In genomic region chr1:39877981-39878380, GRCm38 (mm10) we compare ENCODE assay signal across 24 mouse cellular contexts. TPM values are rescaled to one million over a fixed set of nuclear protein-coding genes. Genes with fewer than 3 reads are reported as not detected.
DNase-seq lines count a peak whose midpoint lies in the region; ATAC-seq and TF ChIP-seq lines count a peak whose summit lies in the region.
"Had no signal": no experiment of that assay in that cellular context is flagged by ENCODE, and none has a peak within 500 bp of the region (broad histone marks: within the 10 kb centered on the region; RNA-seq: fewer than 3 reads in every experiment).

No protein-coding gene starts in this region.

- 34% methylated on average over 3 of the region's 3 CpGs for WGBS in heart, embryonic 16.5 days
- 18% methylated on average over 3 of the region's 3 CpGs for WGBS in heart, adult 2 months

- peak; percentile 50 for DNase-seq in embryo, embryonic 10.5 days (ENCODE audit: low spot score)
- DNase-seq in embryo, embryonic 11 days, result no peak
- DNase-seq in heart, adult 2 months, result no peak
- peak; percentile 63 for DNase-seq in 3T3-L1 (ENCODE audit: low read depth, low spot score)
- DNase-seq in layer of hippocampus, adult 2 months (ENCODE audit: low spot score in 2 of 2), result no peak
- DNase-seq: adrenal gland, postnatal 36 days; cerebellum, adult 11 months; cerebellum, adult 9-11 months; layer of hippocampus, adult 9-11 months; liver, embryonic 13.5 days; lung, adult 2 months; lung, postnatal 14 days; right cerebral cortex, postnatal 14 days; thymus, adult 2 months; thymus, postnatal 4 days had no signal

- no peak overlapping the region for H3K27ac ChIP-seq in heart, embryonic 16.5 days (ENCODE audit: low read length)
- no peak overlapping the region for H3K27ac ChIP-seq in heart, adult 2 months
- H3K27ac ChIP-seq in embryonic fibroblast, embryonic 13.5 days (ENCODE audit: insufficient read depth, low read length), result peak overlapping the region; percentile 35
- H3K27ac ChIP-seq in layer of hippocampus, adult 2 months, result no peak overlapping the region
- H3K27ac ChIP-seq: forebrain, embryonic 12.5 days; hindbrain, postnatal 0 days; liver, embryonic 13.5 days; midbrain, embryonic 12.5 days; neural tube, embryonic 12.5 days; stomach, postnatal 0 days had no signal

- H3K79me2 ChIP-seq in heart, adult 2 months (replicated peaks; ENCODE audit: control insufficient read depth, insufficient read depth, low read length), result no peaks in the 10 kb centered on the region

- TF ChIP-seq CTCF in heart, adult 2 months (IDR thresholded peaks at IDR 0.05), result no peak
- no peak for TF ChIP-seq CTCF in embryonic fibroblast, embryonic 13.5 days (IDR thresholded peaks at IDR 0.05; ENCODE audit: borderline replicate concordance, insufficient read depth, low read length)
- TF ChIP-seq CTCF in layer of hippocampus, adult 2 months (conservative IDR thresholded peaks at IDR 0.05), result no peak

- no peak overlapping the region for H3K9ac ChIP-seq in heart, embryonic 16.5 days (ENCODE audit: low read length)
- no peak overlapping the region for H3K9ac ChIP-seq in heart, adult 2 months (ENCODE audit: low read depth, low read length)
- H3K9ac ChIP-seq: forebrain, embryonic 12.5 days; liver, embryonic 13.5 days; midbrain, embryonic 12.5 days; neural tube, embryonic 12.5 days had no signal

- no peak for TF ChIP-seq POLR2A in heart, adult 2 months (IDR thresholded peaks at IDR 0.05; ENCODE audit: insufficient read depth, low read depth, low read length)
- TF ChIP-seq POLR2A in embryonic fibroblast, embryonic 13.5 days (IDR thresholded peaks at IDR 0.05; ENCODE audit: low read depth, low read length), result no peak

- intact Hi-C loops in heart, adult 2 months (cut with DNase I), result no loop called here

- no peak overlapping the region for H3K4me3 ChIP-seq in heart, embryonic 16.5 days (ENCODE audit: low read length)
- no peak overlapping the region for H3K4me3 ChIP-seq in heart, adult 2 months
- H3K4me3 ChIP-seq in embryonic fibroblast, embryonic 13.5 days (ENCODE audit: insufficient read depth, low read length), result no peak overlapping the region
- H3K4me3 ChIP-seq in layer of hippocampus, adult 2 months, result no peak overlapping the region
- H3K4me3 ChIP-seq: forebrain, embryonic 12.5 days; liver, embryonic 13.5 days; midbrain, embryonic 12.5 days; neural tube, embryonic 12.5 days had no signal

- H3K27me3 ChIP-seq in heart, embryonic 16.5 days (ENCODE audit: control insufficient read depth, insufficient read depth, low read length), result no peaks in the 10 kb centered on the region
- H3K27me3 ChIP-seq in heart, adult 2 months (ENCODE audit: control insufficient read depth, insufficient read depth, low read length), result no peaks in the 10 kb centered on the region
- H3K27me3 ChIP-seq: forebrain, embryonic 12.5 days; liver, embryonic 13.5 days; midbrain, embryonic 12.5 days; neural tube, embryonic 12.5 days had no signal

- H3K36me3 ChIP-seq in heart, embryonic 16.5 days (ENCODE audit: control insufficient read depth, insufficient read depth), result no peaks in the 10 kb centered on the region
- H3K36me3 ChIP-seq in heart, adult 2 months (ENCODE audit: control insufficient read depth, insufficient read depth, low read length), result peaks cover 4% of the 10 kb centered on the region
- H3K36me3 ChIP-seq: forebrain, embryonic 12.5 days; liver, embryonic 13.5 days; midbrain, embryonic 12.5 days; neural tube, embryonic 12.5 days had no signal

- peak; percentile 52; the same call in 1 of the 2 replicates for ATAC-seq in heart, embryonic 16.5 days (replicated peaks; ENCODE audit: extremely low read depth, insufficient read depth, low FRiP score)
- ATAC-seq: CD4-positive, CD25-positive, alpha-beta regulatory T cell, adult 4 months; hindbrain, postnatal 0 days; intestine, postnatal 0 days had no signal

- H3K4me2 ChIP-seq in heart, embryonic 16.5 days (ENCODE audit: low read depth, low read length), result no peak overlapping the region
- H3K4me2 ChIP-seq: forebrain, embryonic 12.5 days; liver, embryonic 13.5 days; midbrain, embryonic 12.5 days; neural tube, embryonic 12.5 days had no signal

- TF ChIP-seq EP300 in heart, adult 2 months (IDR thresholded peaks at IDR 0.05; ENCODE audit: insufficient read depth, low read depth, low read length), result no peak

- no peaks in the 10 kb centered on the region for H3K9me3 ChIP-seq in heart, embryonic 16.5 days (replicated peaks; ENCODE audit: control insufficient read depth, low read length)
- H3K9me3 ChIP-seq: forebrain, embryonic 12.5 days; liver, embryonic 13.5 days; midbrain, embryonic 12.5 days; neural tube, embryonic 12.5 days had no signal

- H3K4me1 ChIP-seq in heart, embryonic 16.5 days (ENCODE audit: control insufficient read depth, insufficient read depth, low read length), result no peaks in the 10 kb centered on the region
- H3K4me1 ChIP-seq in heart, adult 2 months (ENCODE audit: control insufficient read depth, insufficient read depth, low read length), result peaks cover 3% of the 10 kb centered on the region
- peaks cover 4% of the 10 kb centered on the region for H3K4me1 ChIP-seq in embryonic fibroblast, embryonic 13.5 days (ENCODE audit: control insufficient read depth, insufficient read depth, low read length)
- H3K4me1 ChIP-seq: forebrain, embryonic 12.5 days; liver, embryonic 13.5 days; midbrain, embryonic 12.5 days; neural tube, embryonic 12.5 days had no signal

RNA-seq across cellular contexts. Expression of gene Map4k4, which starts 22.7 kb away (rescaled TPM):
- polyA plus RNA-seq in heart, embryonic 16.5 days (2015; fragmentation: Nextera tagmentation; extraction: Ambion mirVana), result 14.7 and 23.8 TPM in 2 replicates
- 100 to 1,000 TPM; 129 to 134 TPM for total RNA-seq in heart, adult 2 months (2021)
- 85.2 and 133 TPM in 2 replicates for polyA plus RNA-seq in heart, adult 2 months (2012; rRNA removed)
- 259 and 286 TPM in 2 replicates for polyA plus RNA-seq in embryonic fibroblast, embryonic 13.5 days (2011; ENCODE audit: insufficient read length, low read depth, missing spikeins)
- total RNA-seq in layer of hippocampus, adult 2 months (2021), result 100 to 1,000 TPM; 134 to 145 TPM

Comparison
In these comparisons a context has a peak if more than half of its experiments do, and no peak if none do; other contexts are left out.
1. DNase-seq: peak in embryo, embryonic 10.5 days (single experiment) and 3T3-L1 (single experiment); none in embryo, embryonic 11 days (single experiment), heart, adult 2 months (0 of 2) and layer of hippocampus, adult 2 months (0 of 2).